Mouse (Mus musculus): ENCODE data around the gene Tcp1. TPM values are rescaled to one million over a fixed set of nuclear protein-coding genes. Genes with fewer than 3 reads are reported as not detected.
"Not testable (repeated sequence)": the region's sequence is repeated elsewhere in the genome, so short reads cannot be mapped to it uniquely, and the experiment has no call there.

Gene Tcp1
- polyA plus RNA-seq, 1 experiment from 2014 or later: 392 TPM

DNA sequence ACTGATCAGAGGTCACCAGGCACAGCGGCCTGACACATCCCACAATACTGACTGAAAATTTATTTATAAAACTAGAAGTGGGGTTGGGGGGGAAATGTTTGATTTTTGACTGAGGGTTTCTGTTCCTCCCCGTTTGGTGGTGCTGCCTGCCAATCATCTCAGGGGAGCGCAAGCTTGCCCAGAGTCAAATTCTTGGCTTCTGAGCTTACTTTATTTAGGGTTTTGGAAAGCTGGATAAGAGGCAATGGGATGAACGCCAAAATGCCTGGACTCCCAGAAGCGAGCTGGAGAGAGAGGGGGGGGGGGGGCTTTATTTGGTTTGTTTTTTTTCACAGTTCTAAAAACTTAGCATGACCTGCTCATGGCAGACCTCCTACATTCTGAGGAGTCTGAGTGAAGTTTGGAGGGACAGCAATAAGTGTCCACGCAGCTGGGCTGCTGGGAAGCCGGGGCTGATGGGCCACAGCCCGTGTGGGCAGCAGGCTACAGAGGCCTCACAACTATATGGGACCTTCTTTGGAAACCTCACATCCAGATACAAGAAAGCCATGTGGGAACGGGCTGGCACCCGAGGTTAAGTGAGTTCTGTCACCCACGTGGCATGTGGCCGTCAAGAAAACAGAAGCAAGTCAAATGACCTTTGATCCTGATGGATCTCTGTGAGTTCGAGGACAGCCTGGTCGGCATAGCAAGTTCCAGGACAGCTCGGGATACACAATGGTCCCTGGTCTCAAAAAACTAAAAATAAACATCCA, 28.3 kb upstream of the Tcp1 start:
- Histone ChIP-seq H3K36me3 (ENCODE audit: control insufficient read depth, insufficient read depth, low read length) (no peaks in the 10 kb centered on the region), H3K4me2 (ENCODE audit: low read depth, low read length) (no peak overlapping the region), H3K27me3 (ENCODE audit: control insufficient read depth, insufficient read depth, low read length) (no peaks in the 10 kb centered on the region), H3K9me3 (replicated peaks; ENCODE audit: control insufficient read depth, low read length) (no peaks in the 10 kb centered on the region), H3K4me1 (ENCODE audit: control insufficient read depth, insufficient read depth, low read length) (peaks cover 7% of the 10 kb centered on the region; the same call in 1 of the 2 replicates), H3K4me3 (replicated peaks; ENCODE audit: low read length) (no peak overlapping the region), H3K27ac (ENCODE audit: low read length) (peak overlapping the region; percentile 8; the same call in 1 of the 2 replicates), H3K9ac (ENCODE audit: low read length) (no peak overlapping the region)
- 57% methylated on average over 15 of the region's 15 CpGs for WGBS
- no peak; the same call in 1 of the 2 replicates for ATAC-seq (ENCODE audit: insufficient read depth, low FRiP score)

DNA sequence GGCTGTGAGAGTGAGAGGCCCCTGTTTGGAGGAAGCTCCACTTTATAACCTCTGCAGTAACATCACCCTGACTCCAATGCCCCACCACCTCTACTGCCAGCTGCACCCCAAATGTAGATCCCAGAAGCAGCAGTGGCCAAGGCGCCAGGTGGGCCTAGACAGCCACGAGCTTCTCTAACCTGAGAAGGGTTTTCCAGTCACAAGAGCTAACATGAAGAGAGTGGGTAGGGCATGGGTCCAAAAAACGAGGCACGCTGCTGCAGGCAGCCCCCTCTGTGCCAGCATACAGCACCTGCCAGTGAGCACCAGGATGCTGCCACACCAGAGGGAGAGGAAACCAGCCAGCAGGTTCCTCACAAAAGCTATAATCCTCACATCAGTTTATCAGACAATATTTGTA, 24.4 kb upstream of the Tcp1 start:
- H3K9me3 ChIP-seq (replicated peaks; ENCODE audit: control insufficient read depth, low read length): no peaks in the 10 kb centered on the region
- no peak overlapping the region for H3K9ac ChIP-seq (ENCODE audit: low read length)
- WGBS: 79% methylated on average over 4 of the region's 4 CpGs
- no peaks in the 10 kb centered on the region for H3K36me3 ChIP-seq (ENCODE audit: control insufficient read depth, insufficient read depth, low read length)
- H3K4me2 ChIP-seq (ENCODE audit: low read depth, low read length): no peak overlapping the region
- no peak for ATAC-seq (ENCODE audit: insufficient read depth, low FRiP score)
- no peak overlapping the region for H3K27ac ChIP-seq (ENCODE audit: low read length)
- H3K4me1 ChIP-seq (ENCODE audit: control insufficient read depth, insufficient read depth, low read length): peaks cover 7% of the 10 kb centered on the region; the same call in 1 of the 2 replicates
- H3K4me3 ChIP-seq (replicated peaks; ENCODE audit: low read length): no peak overlapping the region
- H3K27me3 ChIP-seq (ENCODE audit: control insufficient read depth, insufficient read depth, low read length): no peaks in the 10 kb centered on the region

DNA sequence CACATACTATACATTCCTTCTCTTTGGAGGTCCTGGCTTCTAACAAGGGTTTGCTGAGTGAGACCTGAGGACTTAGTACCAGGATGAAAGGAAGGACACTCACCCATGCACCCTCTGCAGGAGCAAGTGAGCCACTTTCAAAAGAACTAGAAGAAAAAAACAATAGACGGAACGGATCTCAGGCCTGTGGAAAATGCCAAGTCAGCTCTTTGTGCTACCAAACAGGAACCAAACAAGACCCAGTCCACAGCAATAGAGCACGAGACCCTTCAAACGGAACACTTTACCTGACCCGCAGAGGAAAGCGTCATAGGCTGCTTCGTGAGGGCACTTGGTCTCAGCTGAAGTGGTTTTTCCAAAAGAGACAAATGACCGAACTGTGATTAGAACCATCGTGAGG, 23.5 kb upstream of the Tcp1 start:
- no peak overlapping the region for H3K27ac ChIP-seq (ENCODE audit: low read length)
- H3K4me3 ChIP-seq (replicated peaks; ENCODE audit: low read length): no peak overlapping the region
- no peaks in the 10 kb centered on the region for H3K9me3 ChIP-seq (replicated peaks; ENCODE audit: control insufficient read depth, low read length)
- H3K36me3 ChIP-seq (ENCODE audit: control insufficient read depth, insufficient read depth, low read length): no peaks in the 10 kb centered on the region
- WGBS: 91% methylated on average over 9 of the region's 9 CpGs
- no peaks in the 10 kb centered on the region for H3K4me1 ChIP-seq (ENCODE audit: control insufficient read depth, insufficient read depth, low read length)
- H3K9ac ChIP-seq (ENCODE audit: low read length): no peak overlapping the region
- H3K27me3 ChIP-seq (ENCODE audit: control insufficient read depth, insufficient read depth, low read length): no peaks in the 10 kb centered on the region
- no peak for ATAC-seq (ENCODE audit: insufficient read depth, low FRiP score)
- H3K4me2 ChIP-seq (ENCODE audit: low read depth, low read length): no peak overlapping the region

GRCm38 (mm10) chr17:12897674-12898073, 17.8 kb upstream of the Tcp1 start:
- Histone ChIP-seq H3K36me3 (ENCODE audit: control insufficient read depth, insufficient read depth, low read length) (no peaks in the 10 kb centered on the region), H3K9ac (ENCODE audit: low read length) (no peak overlapping the region), H3K4me3 (replicated peaks; ENCODE audit: low read length) (no peak overlapping the region), H3K27ac (ENCODE audit: low read length) (peak overlapping the region; percentile 3; the same call in 1 of the 2 replicates), H3K27me3 (ENCODE audit: control insufficient read depth, insufficient read depth, low read length) (no peaks in the 10 kb centered on the region), H3K4me2 (ENCODE audit: low read depth, low read length) (no peak overlapping the region), H3K4me1 (ENCODE audit: control insufficient read depth, insufficient read depth, low read length) (no peaks in the 10 kb centered on the region), H3K9me3 (replicated peaks; ENCODE audit: control insufficient read depth, low read length) (no peaks in the 10 kb centered on the region)
- WGBS: 78% methylated on average over 5 of the region's 5 CpGs
- no peak; the same call in 1 of the 2 replicates for ATAC-seq (ENCODE audit: insufficient read depth, low FRiP score)

- not testable (repeated sequence) for H3K4me3 ChIP-seq (replicated peaks; ENCODE audit: low read length); H3K9ac ChIP-seq (ENCODE audit: low read length); H3K27me3 ChIP-seq (ENCODE audit: control insufficient read depth, insufficient read depth, low read length); ATAC-seq (ENCODE audit: insufficient read depth, low FRiP score); H3K9me3 ChIP-seq (replicated peaks; ENCODE audit: control insufficient read depth, low read length); H3K36me3 ChIP-seq (ENCODE audit: control insufficient read depth, insufficient read depth, low read length); H3K4me1 ChIP-seq (ENCODE audit: control insufficient read depth, insufficient read depth, low read length); H3K4me2 ChIP-seq (ENCODE audit: low read depth, low read length)
- peak overlapping the region; percentile 20; the same call in 1 of the 2 replicates for H3K27ac ChIP-seq (ENCODE audit: low read length)
- 45% methylated on average over 2 of the region's 2 CpGs for WGBS
These were observed 16.9 kb upstream of the Tcp1 start for GRCm38 (mm10) chr17:12898607-12899006.

- ATAC-seq (ENCODE audit: insufficient read depth, low FRiP score): no peak
- no peak overlapping the region for H3K27ac ChIP-seq (ENCODE audit: low read length)
- H3K4me1 ChIP-seq (ENCODE audit: control insufficient read depth, insufficient read depth, low read length): no peaks in the 10 kb centered on the region
- H3K36me3 ChIP-seq (ENCODE audit: control insufficient read depth, insufficient read depth, low read length): no peaks in the 10 kb centered on the region
- no peaks in the 10 kb centered on the region for H3K9me3 ChIP-seq (replicated peaks; ENCODE audit: control insufficient read depth, low read length)
- H3K4me3 ChIP-seq (replicated peaks; ENCODE audit: low read length): no peak overlapping the region
- H3K9ac ChIP-seq (ENCODE audit: low read length): no peak overlapping the region
- H3K27me3 ChIP-seq (ENCODE audit: control insufficient read depth, insufficient read depth, low read length): no peaks in the 10 kb centered on the region
- WGBS: 83% methylated on average over 6 of the region's 6 CpGs
- no peak overlapping the region for H3K4me2 ChIP-seq (ENCODE audit: low read depth, low read length)
These were observed 13.2 kb upstream of the Tcp1 start for GRCm38 (mm10) chr17:12902291-12902690.

DNA sequence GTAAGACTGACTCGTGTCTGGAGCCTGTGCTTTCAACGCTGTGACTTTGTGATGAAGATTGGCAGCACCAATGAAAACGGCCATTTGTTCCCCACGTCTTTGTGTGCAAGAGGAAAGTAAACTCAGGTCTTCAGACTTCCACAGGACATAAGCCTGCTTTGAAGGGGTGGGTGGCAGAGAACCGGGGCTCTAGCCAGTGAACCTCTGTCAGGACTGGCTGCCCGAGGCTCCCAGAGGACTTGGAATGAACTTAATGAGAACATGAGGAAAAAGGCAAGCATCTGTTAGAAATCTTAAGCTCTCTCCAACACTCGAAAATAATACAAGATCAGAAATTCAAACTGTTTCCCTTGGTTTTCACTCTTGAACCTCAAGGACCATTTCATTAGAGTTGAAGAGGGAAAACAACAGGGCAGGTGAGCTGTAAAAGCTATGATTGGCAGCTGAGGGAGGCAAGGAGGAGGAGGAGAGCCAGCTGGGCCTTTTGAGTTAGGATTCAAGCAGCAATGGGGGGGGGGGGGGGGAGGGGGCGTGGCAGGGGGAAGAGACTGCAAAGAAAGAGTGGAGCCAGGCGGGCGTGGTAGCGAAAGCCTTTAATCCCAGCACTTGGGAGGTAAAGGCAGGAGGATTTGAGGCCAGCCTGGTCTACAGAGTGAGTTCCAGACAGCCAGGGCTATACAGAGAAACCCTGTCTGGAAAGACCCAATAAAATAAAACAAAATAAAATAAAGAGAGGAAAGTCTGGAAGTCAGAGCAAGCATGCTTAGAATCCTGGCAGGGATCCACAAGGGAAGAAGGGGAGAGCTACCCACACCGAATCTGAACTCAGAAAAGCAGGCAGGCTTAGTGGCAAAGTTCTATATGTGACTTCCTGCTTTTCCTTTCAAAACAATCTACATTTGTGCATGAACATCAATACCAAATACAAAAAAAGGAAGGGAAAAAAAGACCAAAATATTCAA, 11.8 kb upstream of the Tcp1 start:
- H3K27ac ChIP-seq (ENCODE audit: low read length): peak overlapping the region; percentile 58; the same call in 1 of the 2 replicates
- no peaks in the 10 kb centered on the region for H3K9me3 ChIP-seq (replicated peaks; ENCODE audit: control insufficient read depth, low read length)
- no peak overlapping the region for H3K4me2 ChIP-seq (ENCODE audit: low read depth, low read length)
- H3K9ac ChIP-seq (ENCODE audit: low read length): no peak overlapping the region
- no peaks in the 10 kb centered on the region for H3K27me3 ChIP-seq (ENCODE audit: control insufficient read depth, insufficient read depth, low read length)
- no peaks in the 10 kb centered on the region for H3K36me3 ChIP-seq (ENCODE audit: control insufficient read depth, insufficient read depth, low read length)
- 49% methylated on average over 12 of the region's 12 CpGs for WGBS
- H3K4me1 ChIP-seq (ENCODE audit: control insufficient read depth, insufficient read depth, low read length): no peaks in the 10 kb centered on the region
- no peak for ATAC-seq (ENCODE audit: insufficient read depth, low FRiP score)
- no peak overlapping the region for H3K4me3 ChIP-seq (replicated peaks; ENCODE audit: low read length)

DNA sequence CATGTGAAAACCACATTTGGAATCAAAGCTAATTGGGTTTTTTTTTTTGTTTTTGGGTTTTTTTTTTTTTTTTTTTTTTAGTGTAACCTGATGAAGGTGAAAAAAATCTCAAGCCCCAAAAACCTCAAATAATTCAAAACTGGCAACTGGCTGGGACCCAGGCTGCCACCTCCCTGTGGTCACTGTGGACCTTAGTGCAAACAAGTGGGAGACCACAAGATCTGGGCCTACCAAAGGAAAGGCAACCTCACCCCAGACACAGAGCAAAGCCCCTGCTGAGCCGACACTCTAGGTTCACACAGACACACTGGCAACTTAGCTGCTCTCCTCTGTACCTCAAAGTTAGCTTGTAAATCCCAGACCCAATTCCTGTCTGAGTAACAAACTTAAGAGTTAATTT, 11.2 kb upstream of the Tcp1 start:
- no peak overlapping the region for H3K27ac ChIP-seq (ENCODE audit: low read length)
- no peaks in the 10 kb centered on the region for H3K9me3 ChIP-seq (replicated peaks; ENCODE audit: control insufficient read depth, low read length)
- H3K4me3 ChIP-seq (replicated peaks; ENCODE audit: low read length): no peak overlapping the region
- no peaks in the 10 kb centered on the region for H3K4me1 ChIP-seq (ENCODE audit: control insufficient read depth, insufficient read depth, low read length)
- no peaks in the 10 kb centered on the region for H3K27me3 ChIP-seq (ENCODE audit: control insufficient read depth, insufficient read depth, low read length)
- WGBS: 78% methylated on average over 1 of the region's 1 CpGs
- H3K9ac ChIP-seq (ENCODE audit: low read length): no peak overlapping the region
- ATAC-seq (ENCODE audit: insufficient read depth, low FRiP score): no peak
- H3K4me2 ChIP-seq (ENCODE audit: low read depth, low read length): no peak overlapping the region
- H3K36me3 ChIP-seq (ENCODE audit: control insufficient read depth, insufficient read depth, low read length): no peaks in the 10 kb centered on the region

DNA sequence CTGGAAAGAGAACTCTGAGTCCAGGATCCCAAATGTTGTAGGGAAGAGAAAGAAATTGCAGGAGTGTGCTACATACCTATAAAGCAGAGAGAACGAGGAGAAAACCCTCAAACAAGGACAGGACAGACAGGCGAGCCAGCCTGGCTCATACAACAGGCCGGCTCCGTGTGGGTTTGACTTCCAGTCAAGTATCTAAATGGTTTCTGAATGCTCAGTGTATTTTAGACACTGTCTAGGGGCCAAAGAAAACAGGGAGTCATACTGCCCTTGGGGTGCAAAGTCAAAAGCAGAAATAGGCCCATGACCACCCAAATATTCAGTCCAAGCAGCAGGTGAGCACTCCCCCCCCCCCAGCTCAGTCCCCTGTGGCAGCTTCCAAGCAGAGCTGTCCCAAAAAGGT, 9.7 kb upstream of the Tcp1 start:
- WGBS: 78% methylated on average over 4 of the region's 4 CpGs
- H3K27me3 ChIP-seq (ENCODE audit: control insufficient read depth, insufficient read depth, low read length): no peaks in the 10 kb centered on the region
- H3K4me1 ChIP-seq (ENCODE audit: control insufficient read depth, insufficient read depth, low read length): no peaks in the 10 kb centered on the region
- no peak overlapping the region for H3K4me2 ChIP-seq (ENCODE audit: low read depth, low read length)
- no peak overlapping the region for H3K9ac ChIP-seq (ENCODE audit: low read length)
- H3K36me3 ChIP-seq (ENCODE audit: control insufficient read depth, insufficient read depth, low read length): peaks cover 3% of the 10 kb centered on the region; the same call in 1 of the 2 replicates
- no peaks in the 10 kb centered on the region for H3K9me3 ChIP-seq (replicated peaks; ENCODE audit: control insufficient read depth, low read length)
- H3K27ac ChIP-seq (ENCODE audit: low read length): no peak overlapping the region
- ATAC-seq (ENCODE audit: insufficient read depth, low FRiP score): no peak
- no peak overlapping the region for H3K4me3 ChIP-seq (replicated peaks; ENCODE audit: low read length)
